Mouse (Mus musculus): Measurements from ENCODE around the gene Zfp704.

- TF ChIP-seq CTCF (IDR thresholded peaks at IDR 0.05; ENCODE audit: control insufficient read depth, insufficient read depth, insufficient read length), result no peak
- TF ChIP-seq USF1 (IDR thresholded peaks at IDR 0.05; ENCODE audit: low read depth), result no peak
- TF ChIP-seq MYOD1 (IDR thresholded peaks at IDR 0.05; ENCODE audit: control insufficient read depth, insufficient read length, low read depth), result no peak
- TF ChIP-seq MAX (IDR thresholded peaks at IDR 0.05), result no peak
- no peak for TF ChIP-seq FOSL1 (IDR thresholded peaks at IDR 0.05; ENCODE audit: insufficient read depth, low read length, poor library complexity, severe bottlenecking)
- no peak for TF ChIP-seq MYOG (IDR thresholded peaks at IDR 0.05; ENCODE audit: control insufficient read depth, extremely low read depth, insufficient read length)
- TF ChIP-seq CEBPB (IDR thresholded peaks at IDR 0.05; ENCODE audit: low read depth), result no peak
Observed at GRCm38 (mm10) chr3:9400201-9400885, 209.5 kb downstream of the Zfp704 start.

All from C2C12 (cell line).